Mouse (Mus musculus) limb, embryonic 10.5 days (tissue): ENCODE measurements around the gene Gm43302. TPM values are rescaled to one million over a fixed set of nuclear protein-coding genes. Genes with fewer than 3 reads are reported as not detected.

ENCODE experiments used
- polyA plus RNA-seq: library from polyadenylated mRNA; unstranded; fragments of >200 nt; fragmentation: Nextera tagmentation; extraction: Ambion mirVana; gene quantifications from 2 replicates; pipeline ENCODE4 v1.2.1, GENCODE M21; 2016

The Gm43302 gene
- polyA plus RNA-seq, 1 experiment from 2014 or later: not detected

Other genes with a start within 250 kb of the Gm43302 start
- 0.75 and 0.81 TPM in 2 replicates for gene Gbp9, start 154.2 kb downstream of the Gm43302 start, polyA plus RNA-seq
- 0.21 TPM in 1 of 2 replicates, not detected in the other for gene Gbp8, start 154.2 kb downstream of the Gm43302 start, polyA plus RNA-seq
- gene Gbp4, start 154.1 kb downstream of the Gm43302 start, polyA plus RNA-seq: 0.11 and 0.14 TPM in 2 replicates
- not detected in 2 replicates for gene Gbp10, start 54.2 kb downstream of the Gm43302 start, polyA plus RNA-seq
- not detected in 2 replicates for gene Gbp6, start within 50 bp of the Gm43302 start, polyA plus RNA-seq
- 3.7 and 4.7 TPM in 2 replicates for gene Lrrc8b, start 122.1 kb upstream of the Gm43302 start, polyA plus RNA-seq
- gene Lrrc8c, start 225.7 kb upstream of the Gm43302 start, polyA plus RNA-seq: 11.1 and 14.2 TPM in 2 replicates